Mouse (Mus musculus) ovary, postnatal 10 days (tissue): Measurements from ENCODE around the gene Per3.

Source experiments
- DNase-seq: peaks from one replicate; pipeline ENCODE4 v3.0.0; 2022; ENCODE audit warnings: low spot score

Per3 gene

DNA sequence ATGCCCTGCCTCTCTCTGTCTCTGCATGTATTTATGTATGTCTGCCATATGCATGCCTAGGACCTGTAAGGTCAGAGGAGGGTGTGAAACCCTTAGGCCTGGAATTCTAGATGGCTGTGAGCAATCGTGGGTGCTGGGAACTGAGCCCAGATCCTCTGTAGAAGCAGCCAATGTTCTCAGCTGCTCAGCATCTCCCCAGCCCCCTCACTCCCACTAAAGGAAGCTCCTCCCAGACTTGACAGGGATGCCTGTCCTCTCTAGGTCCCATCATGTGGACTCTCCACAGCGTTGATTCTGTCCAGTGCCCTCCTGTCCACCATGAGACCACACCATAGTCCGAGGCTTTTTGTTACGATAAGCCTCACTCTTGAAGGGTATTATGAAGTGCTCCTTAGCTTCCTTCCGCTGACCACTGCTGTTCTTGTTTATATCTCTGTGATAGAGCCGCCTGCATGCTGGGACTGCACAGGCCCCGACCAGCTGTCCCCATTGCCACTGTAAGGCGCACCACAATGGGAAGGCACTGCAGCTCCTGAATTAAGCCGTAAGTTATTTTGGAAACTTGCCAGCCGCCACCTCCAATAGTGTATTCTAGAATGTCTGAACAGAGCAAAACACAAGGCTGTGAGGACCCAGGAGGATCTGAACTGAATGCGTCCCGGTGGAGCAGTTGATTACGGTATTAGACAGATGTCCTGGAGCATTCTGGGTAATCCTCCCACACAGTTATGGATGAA is 87.9 kb downstream of the Per3 start:
- no peak for DNase-seq
